Mouse (Mus musculus): ENCODE results near the gene Atrn. TPM values are rescaled to one million over a fixed set of nuclear protein-coding genes. Genes with fewer than 3 reads are reported as not detected.
"Not testable (repeated sequence)": the region's sequence is repeated elsewhere in the genome, so short reads cannot be mapped to it uniquely, and the experiment has no call there.

Atrn gene
- polyA plus RNA-seq, 1 experiment = 48.2 TPM

- Histone ChIP-seq H3K27me3 (ENCODE audit: control insufficient read depth, insufficient read depth, low read length) (no peaks in the 10 kb centered on the region), H3K4me3 (replicated peaks; ENCODE audit: insufficient read depth, low read depth, low read length) (no peak overlapping the region), H3K4me1 (ENCODE audit: control insufficient read depth, insufficient read depth, low read length) (no peaks in the 10 kb centered on the region), H3K27ac (ENCODE audit: insufficient read depth, low read length) (no peak overlapping the region)
- DNase-seq = no peak
- no peak for TF ChIP-seq CTCF (IDR thresholded peaks at IDR 0.05; ENCODE audit: borderline replicate concordance, insufficient read depth, low read depth, low read length)
- 92% methylated on average over 2 of the region's 2 CpGs for WGBS
Observed at GRCm38 (mm10) chr2:130992818-130993217, 86.5 kb downstream of the Atrn start.

- DNase-seq = no peak
- H3K4me1 ChIP-seq (ENCODE audit: control insufficient read depth, insufficient read depth, low read length) = no peaks in the 10 kb centered on the region
- H3K27me3 ChIP-seq (ENCODE audit: control insufficient read depth, insufficient read depth, low read length) = no peaks in the 10 kb centered on the region
- no peak overlapping the region for H3K4me3 ChIP-seq (replicated peaks; ENCODE audit: insufficient read depth, low read depth, low read length)
- no peak overlapping the region for H3K27ac ChIP-seq (ENCODE audit: insufficient read depth, low read length)
- TF ChIP-seq CTCF (IDR thresholded peaks at IDR 0.05; ENCODE audit: borderline replicate concordance, insufficient read depth, low read depth, low read length) (no peak), POLR2A (IDR thresholded peaks at IDR 0.05; ENCODE audit: borderline replicate concordance, insufficient read depth, low read length) (no peak)
- 86% methylated on average over 2 of the region's 2 CpGs for WGBS
Observed at GRCm38 (mm10) chr2:131009123-131009522, 102.8 kb downstream of the Atrn start.

GRCm38 (mm10) chr2:131010566-131010965 is 104.3 kb downstream of the Atrn start:
- no peaks in the 10 kb centered on the region for H3K4me1 ChIP-seq (ENCODE audit: control insufficient read depth, insufficient read depth, low read length)
- WGBS = 85% methylated on average over 1 of the region's 1 CpGs
- DNase-seq = no peak
- no peak overlapping the region for H3K27ac ChIP-seq (ENCODE audit: insufficient read depth, low read length)
- TF ChIP-seq CTCF (IDR thresholded peaks at IDR 0.05; ENCODE audit: borderline replicate concordance, insufficient read depth, low read depth, low read length) (no peak), POLR2A (IDR thresholded peaks at IDR 0.05; ENCODE audit: borderline replicate concordance, insufficient read depth, low read length) (no peak)
- no peaks in the 10 kb centered on the region for H3K27me3 ChIP-seq (ENCODE audit: control insufficient read depth, insufficient read depth, low read length)
- H3K4me3 ChIP-seq (replicated peaks; ENCODE audit: insufficient read depth, low read depth, low read length) = no peak overlapping the region

GRCm38 (mm10) chr2:131025230-131025629 is 118.9 kb downstream of the Atrn start:
- 97% methylated on average over 2 of the region's 2 CpGs for WGBS

GRCm38 (mm10) chr2:131026941-131027340 is 120.6 kb downstream of the Atrn start:
- Histone ChIP-seq H3K4me3 (replicated peaks; ENCODE audit: insufficient read depth, low read depth, low read length) (no peak overlapping the region), H3K27me3 (ENCODE audit: control insufficient read depth, insufficient read depth, low read length) (no peaks in the 10 kb centered on the region; the same call in 1 of the 2 replicates), H3K27ac (ENCODE audit: insufficient read depth, low read length) (no peak overlapping the region), H3K4me1 (ENCODE audit: control insufficient read depth, insufficient read depth, low read length) (no peaks in the 10 kb centered on the region)
- no peak for TF ChIP-seq CTCF (IDR thresholded peaks at IDR 0.05; ENCODE audit: borderline replicate concordance, insufficient read depth, low read depth, low read length)
- TF ChIP-seq POLR2A (IDR thresholded peaks at IDR 0.05; ENCODE audit: borderline replicate concordance, insufficient read depth, low read length) = no peak
- 87% methylated on average over 3 of the region's 3 CpGs for WGBS
- no peak for DNase-seq

More at GRCm38 (mm10) chr2:131025230-131025629, 118.9 kb downstream of the Atrn start:
- H3K4me1 ChIP-seq (ENCODE audit: control insufficient read depth, insufficient read depth, low read length) = no peaks in the 10 kb centered on the region
- no peak for DNase-seq
- H3K27me3 ChIP-seq (ENCODE audit: control insufficient read depth, insufficient read depth, low read length) = no peaks in the 10 kb centered on the region; the same call in 1 of the 2 replicates
- no peak overlapping the region for H3K27ac ChIP-seq (ENCODE audit: insufficient read depth, low read length)
- TF ChIP-seq POLR2A (IDR thresholded peaks at IDR 0.05; ENCODE audit: borderline replicate concordance, insufficient read depth, low read length) = no peak
- TF ChIP-seq CTCF (IDR thresholded peaks at IDR 0.05; ENCODE audit: borderline replicate concordance, insufficient read depth, low read depth, low read length) = no peak
- H3K4me3 ChIP-seq (replicated peaks; ENCODE audit: insufficient read depth, low read depth, low read length) = no peak overlapping the region

GRCm38 (mm10) chr2:131029065-131029935 is 123.0 kb downstream of the Atrn start:
- TF ChIP-seq CTCF (IDR thresholded peaks at IDR 0.05; ENCODE audit: borderline replicate concordance, insufficient read depth, low read depth, low read length) (no peak), POLR2A (IDR thresholded peaks at IDR 0.05; ENCODE audit: borderline replicate concordance, insufficient read depth, low read length) (no peak)
- 83% methylated on average over 9 of the region's 9 CpGs for WGBS
- H3K4me3 ChIP-seq (replicated peaks; ENCODE audit: insufficient read depth, low read depth, low read length) = no peak overlapping the region
- H3K27me3 ChIP-seq (ENCODE audit: control insufficient read depth, insufficient read depth, low read length) = no peaks in the 10 kb centered on the region; the same call in 1 of the 2 replicates
- no peak overlapping the region for H3K27ac ChIP-seq (ENCODE audit: insufficient read depth, low read length)
- no peaks in the 10 kb centered on the region for H3K4me1 ChIP-seq (ENCODE audit: control insufficient read depth, insufficient read depth, low read length)
- DNase-seq = no peak

- Histone ChIP-seq H3K4me1 (ENCODE audit: control insufficient read depth, insufficient read depth, low read length) (no peaks in the 10 kb centered on the region), H3K4me3 (replicated peaks; ENCODE audit: insufficient read depth, low read depth, low read length) (no peak overlapping the region), H3K27me3 (ENCODE audit: control insufficient read depth, insufficient read depth, low read length) (no peaks in the 10 kb centered on the region; the same call in 1 of the 2 replicates), H3K27ac (ENCODE audit: insufficient read depth, low read length) (no peak overlapping the region)
- WGBS = 82% methylated on average over 2 of the region's 2 CpGs
- no peak for DNase-seq
- TF ChIP-seq CTCF (IDR thresholded peaks at IDR 0.05; ENCODE audit: borderline replicate concordance, insufficient read depth, low read depth, low read length) (no peak), POLR2A (IDR thresholded peaks at IDR 0.05; ENCODE audit: borderline replicate concordance, insufficient read depth, low read length) (no peak)
Observed at GRCm38 (mm10) chr2:131030561-131030960, 124.3 kb downstream of the Atrn start.

GRCm38 (mm10) chr2:131030998-131031397 is 124.7 kb downstream of the Atrn start:
- no peak overlapping the region for H3K27ac ChIP-seq (ENCODE audit: insufficient read depth, low read length)
- TF ChIP-seq POLR2A (IDR thresholded peaks at IDR 0.05; ENCODE audit: borderline replicate concordance, insufficient read depth, low read length) (no peak), CTCF (IDR thresholded peaks at IDR 0.05; ENCODE audit: borderline replicate concordance, insufficient read depth, low read depth, low read length) (no peak)
- 95% methylated on average over 1 of the region's 1 CpGs for WGBS

GRCm38 (mm10) chr2:131031406-131031805 is 125.1 kb downstream of the Atrn start:
- WGBS = 55% methylated on average over 1 of the region's 1 CpGs
- H3K4me3 ChIP-seq (replicated peaks; ENCODE audit: insufficient read depth, low read depth, low read length); H3K27ac ChIP-seq (ENCODE audit: insufficient read depth, low read length); DNase-seq; H3K27me3 ChIP-seq (ENCODE audit: control insufficient read depth, insufficient read depth, low read length); H3K4me1 ChIP-seq (ENCODE audit: control insufficient read depth, insufficient read depth, low read length): not testable (repeated sequence)

More at GRCm38 (mm10) chr2:131030998-131031397, 124.7 kb downstream of the Atrn start:
- no peak overlapping the region for H3K4me3 ChIP-seq (replicated peaks; ENCODE audit: insufficient read depth, low read depth, low read length)
- no peaks in the 10 kb centered on the region for H3K4me1 ChIP-seq (ENCODE audit: control insufficient read depth, insufficient read depth, low read length)
- no peaks in the 10 kb centered on the region; the same call in 1 of the 2 replicates for H3K27me3 ChIP-seq (ENCODE audit: control insufficient read depth, insufficient read depth, low read length)
- DNase-seq = no peak
